Mouse (Mus musculus) cerebellum, adult 2 months (tissue): Measurements from ENCODE around the gene Kcnj10.

Experiments used
- CTCF ChIP-seq: fragments of 200-500 bp; IDR thresholded peaks from 2 replicates; pipeline ENCODE4 v1.5.1; 2011; ENCODE audit warnings: low read depth, mild to moderate bottlenecking, control low read depth, low read length, moderate library complexity, borderline replicate concordance; ENCODE audit not compliant: insufficient read depth
- POLR2A ChIP-seq: fragments of 200-500 bp; IDR thresholded peaks from 2 replicates; pipeline ENCODE4 v1.6.1; 2011; ENCODE audit warnings: low read length, control low read depth, borderline replicate concordance; ENCODE audit not compliant: insufficient read depth

GRCm38 (mm10) chr1:172293449-172293848, 47.6 kb upstream of the Kcnj10 start:
- no peak for TF ChIP-seq CTCF
- no peak for TF ChIP-seq POLR2A
